Mouse (Mus musculus): ENCODE measurements around the gene Trpv4. TPM values are rescaled to one million over a fixed set of nuclear protein-coding genes. Genes with fewer than 3 reads are reported as not detected.

Trpv4 gene
- total RNA-seq, 2 experiments from 2014 or later, result 1.8 to 2.1 TPM

DNA sequence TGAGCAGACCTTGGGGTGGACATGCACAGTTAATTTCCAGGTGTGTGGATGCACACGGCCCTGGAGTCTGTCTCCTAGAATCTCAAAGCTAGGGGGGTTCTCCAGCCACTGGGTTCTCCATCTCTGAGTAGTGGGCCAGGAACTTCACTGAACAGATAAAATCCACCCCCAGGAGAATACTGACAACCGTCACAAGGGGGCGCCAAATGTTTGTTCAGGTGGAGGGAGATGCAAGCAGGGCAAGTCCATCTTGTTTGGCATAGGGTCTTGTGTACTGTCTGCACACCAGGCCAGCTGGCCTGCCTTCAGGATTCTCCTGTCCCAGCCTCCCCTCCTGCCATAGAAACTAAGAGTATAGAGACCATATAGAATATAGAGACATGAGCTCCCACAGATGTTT is 32.6 kb downstream of the Trpv4 start:
- DNase-seq (ENCODE audit: low spot score), result peak; percentile 35

DNA sequence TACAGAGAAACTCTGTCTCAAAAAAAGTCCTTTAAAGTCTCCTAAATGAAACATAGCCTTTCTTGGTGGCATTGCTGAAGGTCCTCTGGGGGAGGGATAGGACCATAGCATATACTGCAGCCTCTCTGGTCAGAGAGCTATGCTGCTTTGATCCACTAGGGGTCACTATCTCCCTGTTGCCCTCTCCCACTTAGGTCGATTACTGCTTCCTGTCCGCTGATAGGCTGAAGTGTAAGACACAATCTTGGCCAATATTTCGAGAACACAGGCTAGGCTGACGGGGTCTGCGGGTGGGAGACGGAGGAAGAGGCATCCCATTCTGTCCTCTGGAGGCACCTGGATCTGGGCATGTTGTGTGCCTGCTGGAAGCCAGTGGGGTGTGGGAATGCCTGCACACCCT is 37.9 kb downstream of the Trpv4 start:
- no peak for DNase-seq (ENCODE audit: low spot score)

DNA sequence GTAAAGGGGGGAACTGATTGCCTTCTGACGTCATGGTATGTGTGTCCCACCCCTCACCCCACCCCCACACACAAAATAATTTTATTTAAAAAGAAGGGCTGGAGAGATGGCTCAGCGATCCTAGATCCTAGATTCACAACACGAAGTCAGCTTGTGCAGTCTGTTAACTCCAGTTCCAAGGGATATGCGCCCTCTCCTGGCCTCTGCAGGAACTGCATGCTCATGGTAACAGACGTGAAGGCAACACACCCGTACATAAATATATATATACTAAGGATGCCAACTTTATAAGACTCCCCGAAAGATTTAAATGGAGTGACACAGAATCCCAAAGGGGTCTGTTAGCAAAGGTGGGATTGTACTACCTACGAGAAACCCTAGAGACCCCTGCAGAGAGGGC is 39.4 kb downstream of the Trpv4 start:
- peak; percentile 59 for DNase-seq (ENCODE audit: low spot score)

- DNase-seq (ENCODE audit: low spot score), result no peak
Measured at GRCm38 (mm10) chr5:114617809-114618208, 40.4 kb downstream of the Trpv4 start.

DNA sequence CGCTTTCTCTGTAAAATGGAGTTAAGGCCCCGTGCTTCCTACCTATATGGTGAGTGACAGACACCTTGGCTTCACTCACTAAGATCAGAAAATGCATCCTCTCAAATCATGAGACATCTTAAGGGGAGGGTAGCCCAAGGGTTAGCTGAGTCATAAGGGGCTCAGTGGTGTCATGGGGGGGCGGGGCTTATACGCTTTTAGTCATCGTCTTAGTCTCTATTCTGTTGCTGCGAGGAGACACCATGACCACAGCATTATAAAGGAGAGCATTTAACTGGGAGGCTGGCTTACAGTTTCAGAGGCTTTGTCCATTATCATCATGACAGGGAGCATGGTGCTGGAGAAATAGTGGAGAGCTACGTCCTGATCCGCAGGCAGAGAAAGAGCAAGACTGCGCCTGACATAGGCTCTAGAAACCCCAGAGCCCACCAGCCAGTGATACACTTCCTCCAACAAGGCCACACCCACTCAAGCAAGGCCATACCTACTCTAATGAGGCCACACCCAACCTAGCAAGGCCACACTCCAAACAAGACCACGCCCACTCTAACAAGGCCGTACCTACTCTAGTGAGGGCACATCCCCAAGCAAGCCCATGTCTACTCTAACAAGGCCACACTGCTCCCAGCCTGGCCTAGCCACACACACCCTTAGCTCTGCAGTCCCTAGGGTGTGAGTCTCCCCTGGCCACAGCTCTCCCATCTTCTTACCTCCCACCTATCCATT is 41.7 kb downstream of the Trpv4 start:
- DNase-seq (ENCODE audit: low spot score), result no peak

DNA sequence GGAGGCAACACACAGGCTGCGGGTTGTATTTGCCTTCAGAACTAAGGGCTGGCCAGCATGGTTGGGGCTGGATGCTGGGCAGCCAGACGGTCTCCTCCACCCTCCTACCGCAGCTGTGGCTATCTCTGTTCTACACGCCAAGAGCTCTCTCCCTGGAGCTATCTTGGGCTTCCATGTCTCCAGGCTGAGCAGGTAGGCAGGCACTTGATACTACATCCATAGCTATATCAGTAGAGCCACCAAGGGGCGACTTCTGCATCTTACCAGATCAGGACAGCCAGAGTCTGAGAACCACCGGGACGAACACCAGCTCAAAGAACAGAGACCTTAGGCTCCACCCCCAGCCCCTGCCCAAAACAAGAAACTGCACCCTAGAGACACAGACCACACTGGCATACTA is 43.4 kb downstream of the Trpv4 start:
- DNase-seq (ENCODE audit: low spot score), result no peak

DNA sequence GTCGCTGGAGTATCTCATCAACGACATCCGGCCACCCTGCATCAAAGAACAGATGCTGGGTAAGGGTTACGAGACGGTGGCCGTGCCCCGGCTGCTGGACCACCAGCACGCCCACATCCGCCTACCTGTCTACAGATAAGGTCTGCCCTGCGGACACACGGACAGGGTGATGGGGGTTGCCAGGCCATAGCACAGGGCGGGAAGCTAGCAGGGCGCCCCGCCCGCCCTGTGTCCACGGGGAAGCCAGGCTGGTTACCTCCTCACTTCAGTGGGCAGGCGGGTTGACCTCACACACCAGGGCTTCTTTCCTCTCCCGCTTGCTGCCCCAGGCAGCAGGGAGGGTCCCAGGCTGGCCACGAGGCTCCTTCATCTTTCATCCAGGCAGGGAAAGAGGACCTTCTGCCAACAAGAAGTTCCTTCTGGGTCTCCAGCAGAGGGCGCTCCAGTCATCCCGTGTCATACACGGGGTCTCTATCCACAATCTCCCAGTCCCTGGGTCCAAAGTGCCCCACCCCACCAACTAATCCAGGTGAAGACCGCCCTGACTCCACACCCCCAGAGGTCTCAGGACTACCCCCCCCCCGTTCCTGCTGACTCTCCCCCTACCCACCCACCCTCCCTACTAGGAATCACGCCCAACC is 46.1 kb downstream of the Trpv4 start:
- DNase-seq (ENCODE audit: low spot score), result no peak

DNA sequence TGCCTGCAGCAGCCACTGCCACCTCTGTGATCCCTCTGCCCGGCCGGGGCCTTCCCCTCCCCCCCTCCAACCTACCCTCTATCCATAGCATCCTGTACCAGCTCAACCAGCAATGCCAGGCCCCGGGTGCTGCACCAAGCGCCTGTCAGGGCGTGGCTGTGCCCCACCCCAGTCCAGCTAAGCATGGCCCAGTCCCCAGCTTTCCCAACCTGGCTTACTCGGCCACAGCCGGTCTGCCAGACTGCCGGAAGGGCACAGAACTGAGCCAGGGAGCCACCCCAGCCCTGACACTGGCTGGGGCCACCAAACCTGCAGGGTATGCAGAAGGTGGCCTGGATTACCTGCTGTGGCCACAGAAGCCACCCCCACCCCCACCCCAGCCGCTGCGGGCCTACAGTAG is 47.0 kb downstream of the Trpv4 start:
- DNase-seq (ENCODE audit: low spot score), result no peak

DNA sequence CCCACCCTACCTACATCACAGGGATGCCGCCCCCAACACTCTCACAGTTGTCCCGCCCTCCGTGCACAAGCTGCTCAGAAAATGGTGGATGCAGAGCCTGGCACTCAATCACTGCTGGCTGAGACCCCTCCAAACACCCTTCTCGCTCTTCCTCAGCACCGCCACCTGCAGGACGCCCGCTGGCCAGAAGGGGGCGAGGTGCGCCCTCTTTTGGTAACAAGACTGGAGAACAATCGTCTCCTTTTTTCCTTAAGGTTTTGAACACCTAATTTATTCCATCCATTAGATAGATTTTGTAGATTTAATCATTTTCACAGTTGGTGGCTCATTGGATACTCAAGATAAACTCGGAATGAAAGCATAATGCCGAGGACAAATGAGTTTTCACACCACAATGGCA is 49.7 kb downstream of the Trpv4 start:
- peak; percentile 59 for DNase-seq (ENCODE audit: low spot score)

DNA sequence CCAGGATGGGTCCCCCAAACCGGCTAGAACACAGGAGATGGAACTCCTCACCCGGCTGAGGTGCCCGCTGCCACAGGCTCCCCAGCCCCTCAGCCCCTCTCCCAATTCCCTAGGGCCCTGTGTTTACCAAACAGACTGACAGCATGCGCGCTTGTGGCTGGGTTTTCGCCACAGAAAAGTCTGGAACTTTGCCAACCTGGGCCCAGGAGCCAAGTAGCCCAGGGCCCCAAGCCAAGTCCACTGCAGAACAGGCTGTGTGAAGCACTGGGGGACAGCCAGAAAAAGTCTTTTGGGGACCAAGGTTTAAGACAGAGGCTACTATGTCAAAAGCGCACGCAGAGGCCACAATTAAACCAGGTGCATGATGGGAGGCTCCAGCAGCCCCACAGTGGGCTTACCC is 50.6 kb downstream of the Trpv4 start:
- DNase-seq (ENCODE audit: low spot score), result peak; percentile 50

GRCm38 (mm10) chr5:114605981-114606380 is 52.2 kb downstream of the Trpv4 start:
- no peak for DNase-seq (ENCODE audit: low spot score)

GRCm38 (mm10) chr5:114604781-114605290 is 53.4 kb downstream of the Trpv4 start:
- no peak for DNase-seq (ENCODE audit: low spot score)

DNA sequence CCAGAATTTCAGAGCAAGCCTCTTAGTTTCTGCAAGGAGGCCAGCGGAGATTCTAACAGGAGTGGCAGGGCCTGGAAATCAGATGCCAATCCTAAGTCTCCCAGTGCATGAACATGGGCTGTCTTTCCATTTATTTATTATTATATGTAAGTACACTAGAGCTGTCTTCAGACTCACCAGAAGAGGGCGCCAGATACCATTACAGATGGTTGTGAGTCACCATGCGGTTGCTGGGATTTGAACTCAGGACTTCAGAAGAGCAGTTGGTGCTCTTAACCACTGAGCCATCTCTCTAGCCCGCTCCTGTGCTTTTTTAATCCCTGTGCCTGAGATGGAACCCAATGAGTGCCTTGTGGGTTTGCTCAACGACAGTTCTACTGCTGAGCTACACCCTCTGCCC is 54.2 kb downstream of the Trpv4 start:
- DNase-seq (ENCODE audit: low spot score), result no peak

DNA sequence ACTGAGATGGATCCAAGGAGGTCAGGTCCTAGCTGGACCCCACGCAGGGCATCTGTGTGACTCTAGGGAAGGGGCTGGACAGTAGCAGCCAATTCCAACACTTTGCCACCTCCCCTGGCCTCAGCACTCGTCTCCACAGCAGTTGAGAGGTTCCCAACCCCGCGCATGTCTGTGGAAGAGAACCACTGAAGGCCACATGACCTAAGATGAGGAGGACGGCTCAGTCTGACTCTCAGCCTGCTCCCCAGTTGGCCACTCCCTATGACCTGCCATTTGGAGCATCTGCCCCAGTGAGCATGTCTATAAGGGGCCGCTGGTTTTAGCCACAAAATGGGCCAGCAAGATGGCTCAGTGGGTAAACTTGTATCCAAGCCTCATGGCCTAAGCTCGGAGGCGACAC is 56.2 kb downstream of the Trpv4 start:
- DNase-seq (ENCODE audit: low spot score), result no peak

DNA sequence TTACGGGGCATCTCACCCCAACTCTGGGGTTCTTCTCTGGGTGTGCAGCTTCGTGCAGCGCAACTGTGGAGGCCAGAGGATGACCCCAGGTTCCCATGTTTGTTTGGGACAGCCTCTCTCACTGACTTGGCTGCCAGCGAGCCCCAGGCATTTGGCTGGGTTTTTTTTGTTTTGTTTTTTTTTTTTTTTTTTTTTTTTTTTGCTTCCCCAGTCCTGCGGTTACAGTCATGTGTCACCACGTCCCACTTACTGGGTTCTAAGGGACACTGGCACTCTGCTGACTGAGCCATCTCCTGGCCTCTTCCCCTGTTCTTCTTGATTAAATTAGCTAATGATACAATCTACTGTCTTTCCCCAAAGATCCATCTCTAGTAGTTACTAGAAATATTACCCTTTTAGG is 60.6 kb downstream of the Trpv4 start:
- DNase-seq (ENCODE audit: low spot score), result no peak

- no peak for DNase-seq (ENCODE audit: low spot score)
Measured at GRCm38 (mm10) chr5:114597222-114597621, 61.0 kb downstream of the Trpv4 start.

GRCm38 (mm10) chr5:114596604-114597003 is 61.6 kb downstream of the Trpv4 start:
- DNase-seq (ENCODE audit: low spot score), result no peak

- peak; percentile 29 for DNase-seq (ENCODE audit: low spot score)
Measured at GRCm38 (mm10) chr5:114594741-114595241, 63.4 kb downstream of the Trpv4 start.

GRCm38 (mm10) chr5:114593949-114594348 is 64.3 kb downstream of the Trpv4 start:
- DNase-seq (ENCODE audit: low spot score), result no peak

DNA sequence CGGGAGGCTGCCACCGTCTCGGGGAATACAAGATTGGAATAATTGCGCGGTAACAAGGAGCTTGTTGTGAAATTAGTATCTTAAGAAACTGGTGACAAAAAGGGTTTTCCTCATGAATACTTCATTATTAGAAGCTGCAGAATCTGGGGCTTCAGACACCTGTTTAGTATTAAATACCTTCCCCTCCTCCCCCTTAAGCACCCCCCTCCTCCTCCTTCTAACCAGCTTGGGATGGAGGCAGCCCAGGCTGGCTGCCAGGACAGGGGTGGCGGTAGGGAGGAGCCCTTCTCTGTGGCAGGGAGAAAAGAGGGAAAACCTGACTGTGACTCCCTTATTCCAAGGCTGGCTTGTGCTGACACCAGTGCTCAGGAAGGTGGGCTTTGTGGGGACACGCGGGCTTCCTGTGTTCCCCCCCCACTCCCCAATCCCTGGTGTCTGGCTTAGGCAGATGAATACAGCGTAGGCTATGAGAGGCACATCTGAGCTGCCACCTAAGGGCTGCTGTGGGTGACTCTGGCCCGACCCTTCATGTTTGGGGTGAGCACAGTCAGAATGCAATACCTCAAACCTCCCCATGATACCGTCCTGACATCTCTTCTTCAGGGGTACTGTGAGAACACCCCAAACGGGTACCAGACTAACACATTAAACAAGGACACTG is 64.9 kb downstream of the Trpv4 start:
- no peak for DNase-seq (ENCODE audit: low spot score)

GRCm38 (mm10) chr5:114592463-114593160 is 65.6 kb downstream of the Trpv4 start:
- DNase-seq (ENCODE audit: low spot score), result no peak

- no peak for DNase-seq (ENCODE audit: low spot score)
Measured at GRCm38 (mm10) chr5:114591151-114591561, 67.1 kb downstream of the Trpv4 start.
